Mouse (Mus musculus): ENCODE results near the gene Smyd3. TPM values are rescaled to one million over a fixed set of nuclear protein-coding genes. Genes with fewer than 3 reads are reported as not detected.

Gene Smyd3
- polyA plus RNA-seq, 1 experiment: 10.6 TPM

- Histone ChIP-seq H3K27me3 (ENCODE audit: control insufficient read depth, insufficient read depth, insufficient read length) (no peaks in the 10 kb centered on the region), H3K79me2 (ENCODE audit: control insufficient read depth, insufficient read depth) (no peaks in the 10 kb centered on the region), H3K4me3 (ENCODE audit: insufficient read depth, poor library complexity, severe bottlenecking) (no peak overlapping the region), H3K79me3 (ENCODE audit: low read depth) (no peaks in the 10 kb centered on the region), H3ac (ENCODE audit: control insufficient read depth, insufficient read length, low read depth) (no peak overlapping the region), H3K36me3 (ENCODE audit: control insufficient read depth, insufficient read depth) (no peaks in the 10 kb centered on the region)
- TF ChIP-seq MAX (IDR thresholded peaks at IDR 0.05) (no peak), USF1 (IDR thresholded peaks at IDR 0.05; ENCODE audit: low read depth) (no peak), MYOG (IDR thresholded peaks at IDR 0.05; ENCODE audit: control insufficient read depth, extremely low read depth, insufficient read length) (no peak), MYOD1 (IDR thresholded peaks at IDR 0.05; ENCODE audit: control insufficient read depth, insufficient read length, low read depth) (no peak), CEBPB (IDR thresholded peaks at IDR 0.05; ENCODE audit: low read depth) (no peak), FOSL1 (IDR thresholded peaks at IDR 0.05; ENCODE audit: insufficient read depth, low read length, poor library complexity, severe bottlenecking) (no peak), CTCF (IDR thresholded peaks at IDR 0.05; ENCODE audit: control insufficient read depth, insufficient read depth, insufficient read length) (no peak)
Measured at GRCm38 (mm10) chr1:178992503-178992902, 525.3 kb downstream of the Smyd3 start.

- H3K27me3 ChIP-seq (ENCODE audit: control insufficient read depth, insufficient read depth, insufficient read length): no peaks in the 10 kb centered on the region
- H3ac ChIP-seq (ENCODE audit: control insufficient read depth, insufficient read length, low read depth): no peak overlapping the region
- no peaks in the 10 kb centered on the region for H3K79me3 ChIP-seq (ENCODE audit: low read depth)
- no peak for TF ChIP-seq CEBPB (IDR thresholded peaks at IDR 0.05; ENCODE audit: low read depth)
- no peak for TF ChIP-seq FOSL1 (IDR thresholded peaks at IDR 0.05; ENCODE audit: insufficient read depth, low read length, poor library complexity, severe bottlenecking)
- no peak for TF ChIP-seq CTCF (IDR thresholded peaks at IDR 0.05; ENCODE audit: control insufficient read depth, insufficient read depth, insufficient read length)
- no peak for TF ChIP-seq USF1 (IDR thresholded peaks at IDR 0.05; ENCODE audit: low read depth)
- TF ChIP-seq MYOG (IDR thresholded peaks at IDR 0.05; ENCODE audit: control insufficient read depth, extremely low read depth, insufficient read length): no peak
- no peak for TF ChIP-seq MYOD1 (IDR thresholded peaks at IDR 0.05; ENCODE audit: control insufficient read depth, insufficient read length, low read depth)
- no peak for TF ChIP-seq MAX (IDR thresholded peaks at IDR 0.05)
- H3K4me3 ChIP-seq (ENCODE audit: insufficient read depth, poor library complexity, severe bottlenecking): no peak overlapping the region
- H3K36me3 ChIP-seq (ENCODE audit: control insufficient read depth, insufficient read depth): no peaks in the 10 kb centered on the region
- no peaks in the 10 kb centered on the region for H3K79me2 ChIP-seq (ENCODE audit: control insufficient read depth, insufficient read depth)
Measured at GRCm38 (mm10) chr1:178991470-178991869, 526.4 kb downstream of the Smyd3 start.

GRCm38 (mm10) chr1:178991045-178991444, 526.8 kb downstream of the Smyd3 start:
- TF ChIP-seq USF1 (IDR thresholded peaks at IDR 0.05; ENCODE audit: low read depth): no peak
- no peak for TF ChIP-seq FOSL1 (IDR thresholded peaks at IDR 0.05; ENCODE audit: insufficient read depth, low read length, poor library complexity, severe bottlenecking)
- TF ChIP-seq MYOD1 (IDR thresholded peaks at IDR 0.05; ENCODE audit: control insufficient read depth, insufficient read length, low read depth): no peak
- no peak for TF ChIP-seq MAX (IDR thresholded peaks at IDR 0.05)
- no peak for TF ChIP-seq MYOG (IDR thresholded peaks at IDR 0.05; ENCODE audit: control insufficient read depth, extremely low read depth, insufficient read length)
- TF ChIP-seq CTCF (IDR thresholded peaks at IDR 0.05; ENCODE audit: control insufficient read depth, insufficient read depth, insufficient read length): no peak
- TF ChIP-seq CEBPB (IDR thresholded peaks at IDR 0.05; ENCODE audit: low read depth): no peak
- Histone ChIP-seq H3K4me3 (ENCODE audit: insufficient read depth, poor library complexity, severe bottlenecking) (no peak overlapping the region), H3K27me3 (ENCODE audit: control insufficient read depth, insufficient read depth, insufficient read length) (no peaks in the 10 kb centered on the region), H3K36me3 (ENCODE audit: control insufficient read depth, insufficient read depth) (no peaks in the 10 kb centered on the region), H3K79me2 (ENCODE audit: control insufficient read depth, insufficient read depth) (no peaks in the 10 kb centered on the region), H3K79me3 (ENCODE audit: low read depth) (no peaks in the 10 kb centered on the region), H3ac (ENCODE audit: control insufficient read depth, insufficient read length, low read depth) (no peak overlapping the region)

- Histone ChIP-seq H3K79me3 (ENCODE audit: low read depth) (no peaks in the 10 kb centered on the region), H3K27me3 (ENCODE audit: control insufficient read depth, insufficient read depth, insufficient read length) (no peaks in the 10 kb centered on the region), H3ac (ENCODE audit: control insufficient read depth, insufficient read length, low read depth) (no peak overlapping the region), H3K79me2 (ENCODE audit: control insufficient read depth, insufficient read depth) (no peaks in the 10 kb centered on the region), H3K36me3 (ENCODE audit: control insufficient read depth, insufficient read depth) (no peaks in the 10 kb centered on the region), H3K4me3 (ENCODE audit: insufficient read depth, poor library complexity, severe bottlenecking) (no peak overlapping the region)
- TF ChIP-seq CEBPB (IDR thresholded peaks at IDR 0.05; ENCODE audit: low read depth) (no peak), MYOD1 (IDR thresholded peaks at IDR 0.05; ENCODE audit: control insufficient read depth, insufficient read length, low read depth) (no peak), USF1 (IDR thresholded peaks at IDR 0.05; ENCODE audit: low read depth) (no peak), CTCF (IDR thresholded peaks at IDR 0.05; ENCODE audit: control insufficient read depth, insufficient read depth, insufficient read length) (no peak), FOSL1 (IDR thresholded peaks at IDR 0.05; ENCODE audit: insufficient read depth, low read length, poor library complexity, severe bottlenecking) (no peak), MAX (IDR thresholded peaks at IDR 0.05) (no peak), MYOG (IDR thresholded peaks at IDR 0.05; ENCODE audit: control insufficient read depth, extremely low read depth, insufficient read length) (no peak)
Measured at GRCm38 (mm10) chr1:178989485-178989884, 528.4 kb downstream of the Smyd3 start.

GRCm38 (mm10) chr1:178988176-178988575, 529.7 kb downstream of the Smyd3 start:
- no peaks in the 10 kb centered on the region for H3K27me3 ChIP-seq (ENCODE audit: control insufficient read depth, insufficient read depth, insufficient read length)
- no peaks in the 10 kb centered on the region for H3K36me3 ChIP-seq (ENCODE audit: control insufficient read depth, insufficient read depth)
- no peak overlapping the region for H3ac ChIP-seq (ENCODE audit: control insufficient read depth, insufficient read length, low read depth)
- no peak overlapping the region for H3K4me3 ChIP-seq (ENCODE audit: insufficient read depth, poor library complexity, severe bottlenecking)
- TF ChIP-seq MAX (IDR thresholded peaks at IDR 0.05): no peak
- no peak for TF ChIP-seq CTCF (IDR thresholded peaks at IDR 0.05; ENCODE audit: control insufficient read depth, insufficient read depth, insufficient read length)
- TF ChIP-seq FOSL1 (IDR thresholded peaks at IDR 0.05; ENCODE audit: insufficient read depth, low read length, poor library complexity, severe bottlenecking): no peak
- TF ChIP-seq MYOG (IDR thresholded peaks at IDR 0.05; ENCODE audit: control insufficient read depth, extremely low read depth, insufficient read length): no peak
- TF ChIP-seq CEBPB (IDR thresholded peaks at IDR 0.05; ENCODE audit: low read depth): no peak
- TF ChIP-seq USF1 (IDR thresholded peaks at IDR 0.05; ENCODE audit: low read depth): no peak
- no peak for TF ChIP-seq MYOD1 (IDR thresholded peaks at IDR 0.05; ENCODE audit: control insufficient read depth, insufficient read length, low read depth)
- no peaks in the 10 kb centered on the region for H3K79me3 ChIP-seq (ENCODE audit: low read depth)
- no peaks in the 10 kb centered on the region for H3K79me2 ChIP-seq (ENCODE audit: control insufficient read depth, insufficient read depth)

- Histone ChIP-seq H3K79me3 (ENCODE audit: low read depth) (no peaks in the 10 kb centered on the region), H3ac (ENCODE audit: control insufficient read depth, insufficient read length, low read depth) (no peak overlapping the region), H3K27me3 (ENCODE audit: control insufficient read depth, insufficient read depth, insufficient read length) (no peaks in the 10 kb centered on the region), H3K4me3 (ENCODE audit: insufficient read depth, poor library complexity, severe bottlenecking) (no peak overlapping the region), H3K36me3 (ENCODE audit: control insufficient read depth, insufficient read depth) (no peaks in the 10 kb centered on the region), H3K79me2 (ENCODE audit: control insufficient read depth, insufficient read depth) (no peaks in the 10 kb centered on the region)
- TF ChIP-seq MYOG (IDR thresholded peaks at IDR 0.05; ENCODE audit: control insufficient read depth, extremely low read depth, insufficient read length) (no peak), CEBPB (IDR thresholded peaks at IDR 0.05; ENCODE audit: low read depth) (no peak), MAX (IDR thresholded peaks at IDR 0.05) (no peak), USF1 (IDR thresholded peaks at IDR 0.05; ENCODE audit: low read depth) (no peak), FOSL1 (IDR thresholded peaks at IDR 0.05; ENCODE audit: insufficient read depth, low read length, poor library complexity, severe bottlenecking) (no peak), MYOD1 (IDR thresholded peaks at IDR 0.05; ENCODE audit: control insufficient read depth, insufficient read length, low read depth) (no peak), CTCF (IDR thresholded peaks at IDR 0.05; ENCODE audit: control insufficient read depth, insufficient read depth, insufficient read length) (no peak)
Measured at GRCm38 (mm10) chr1:178981641-178982040, 536.2 kb downstream of the Smyd3 start.

Data from C2C12 (cell line).